Mouse (Mus musculus) cerebellum, postnatal 4 days (tissue): ENCODE measurements at regions not wholly inside any gene's neighbourhood (a gene's known extent, or its start where the extent isn't known, plus 50 kb on each side); places are given as distances from the start of the nearest gene placed in this dataset.

ENCODE experiments used
- DNase-seq, 2 experiments: peaks; one replicate each; pipeline ENCODE4 v3.0.0; 2022; ENCODE audit warnings: low spot score in 2 of 2, mixed read lengths in 1 of 2

DNA sequence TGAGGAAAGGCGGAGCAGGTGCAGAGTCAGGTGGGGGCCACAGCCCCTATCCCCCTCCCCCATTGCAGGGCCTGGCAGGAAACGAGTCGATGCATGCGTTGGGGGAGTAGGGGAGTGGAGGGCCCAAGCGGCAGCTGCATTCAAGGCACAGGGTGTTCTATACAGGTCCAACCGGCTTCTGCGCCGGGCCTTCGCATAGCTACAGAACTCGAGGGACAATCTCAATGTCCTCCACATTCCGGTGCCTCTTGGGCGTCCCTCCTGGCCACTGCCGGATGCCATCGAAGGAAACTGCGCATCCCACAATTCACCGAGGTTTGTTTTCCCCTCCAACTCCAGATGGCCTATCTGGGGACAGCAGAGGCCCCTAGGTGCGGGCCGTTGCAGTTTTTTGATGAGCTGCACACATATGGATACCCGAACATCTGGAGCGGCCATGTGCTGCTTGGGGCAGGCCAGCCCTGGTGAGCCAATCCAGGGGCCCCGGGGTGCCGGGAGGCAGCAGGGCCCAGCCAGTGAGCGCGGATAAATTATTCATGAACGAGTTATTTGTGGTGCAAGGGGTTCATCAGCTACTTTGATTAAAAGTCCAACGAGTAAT, 137.5 kb downstream of the Tle3 start:
- DNase-seq = peak in 1 of 2 experiments; percentile 18

DNA sequence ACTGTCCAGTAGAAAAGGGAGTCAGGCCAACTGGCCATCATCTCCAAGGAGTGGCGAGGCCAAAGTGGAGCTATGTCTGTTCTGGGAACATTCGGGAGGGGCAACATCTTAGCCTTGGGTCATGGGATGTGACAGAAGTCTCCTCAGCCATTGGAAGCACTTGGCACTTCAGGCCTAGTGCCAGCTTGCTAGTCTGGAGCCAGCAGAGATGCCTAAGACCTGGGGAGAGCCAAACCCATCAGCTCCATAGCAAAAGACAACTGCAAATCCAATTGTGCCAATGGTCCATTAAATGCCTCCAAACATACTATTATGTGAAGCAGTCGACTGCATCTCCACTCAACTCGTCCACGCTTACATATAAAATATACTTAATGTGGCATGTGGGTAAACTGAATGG, 136.9 kb downstream of the Tle3 start:
- no peak for DNase-seq

DNA sequence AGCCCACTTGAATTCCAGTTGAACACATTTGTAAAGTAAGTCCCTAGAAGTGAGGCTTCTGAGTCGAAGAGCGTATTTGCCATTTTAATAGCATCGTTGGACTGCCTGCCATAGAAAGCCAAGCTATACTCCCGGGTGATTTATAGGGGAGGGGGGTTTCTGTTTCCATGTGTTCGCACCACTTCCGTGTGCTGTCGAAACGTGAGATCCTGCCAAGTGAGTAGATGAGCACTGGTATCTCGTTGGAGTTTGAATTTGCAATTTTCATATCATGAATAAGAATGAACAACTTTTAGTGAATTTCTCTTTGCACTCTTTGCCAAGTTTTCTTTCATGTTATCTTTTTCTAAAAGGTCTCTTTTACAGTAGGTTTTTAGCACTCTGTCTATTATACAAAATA, 128.7 kb downstream of the Tle3 start:
- no peak for DNase-seq

DNA sequence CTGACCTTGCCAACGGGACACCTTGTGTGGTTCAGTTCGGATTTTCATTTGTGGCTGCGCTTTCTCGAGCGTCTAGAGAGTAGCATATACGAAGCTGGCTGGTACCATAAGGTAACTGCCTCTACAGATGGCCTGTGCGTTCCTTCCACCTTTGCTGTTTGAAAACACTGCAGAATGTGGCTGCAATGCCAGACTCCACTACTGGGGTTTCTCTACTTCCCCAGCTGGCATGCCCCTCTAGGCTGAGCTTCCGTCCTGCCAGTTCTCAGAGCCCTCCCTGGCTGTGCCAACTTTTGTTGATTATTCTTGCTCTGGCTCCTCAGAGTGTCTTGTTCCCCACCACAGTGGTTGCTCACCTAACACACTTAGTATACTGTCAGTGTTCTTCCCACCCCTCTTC, 120.7 kb downstream of the Tle3 start:
- no peak for DNase-seq

DNA sequence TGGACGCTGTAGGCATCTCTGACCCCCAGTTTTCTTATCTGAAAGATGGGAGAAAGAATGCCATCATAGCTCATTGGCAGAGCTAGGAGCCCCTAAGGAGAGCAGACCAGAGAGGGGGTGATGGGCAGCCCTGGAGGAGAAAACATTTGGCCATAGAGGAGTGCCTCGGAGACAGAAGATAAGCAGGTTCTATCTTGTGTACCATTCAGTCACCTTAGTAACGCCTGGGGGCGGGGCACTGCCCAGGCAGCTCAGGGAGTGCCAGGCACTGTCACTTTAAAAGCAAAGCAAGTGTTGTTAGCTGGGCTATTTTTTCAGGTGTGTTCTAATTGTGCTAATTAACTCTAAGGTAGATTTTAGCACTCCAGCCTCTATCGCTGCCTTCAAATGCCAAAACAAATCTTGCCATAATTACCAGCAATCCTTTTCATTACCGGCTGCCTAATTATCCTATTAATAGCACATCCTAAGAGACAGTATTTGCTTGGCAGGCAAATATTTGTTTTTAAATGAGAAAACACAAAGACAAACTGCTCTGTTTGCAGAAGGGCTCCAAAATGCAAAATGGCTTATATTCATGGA, 119.1 kb downstream of the Tle3 start:
- DNase-seq = no peak

DNA sequence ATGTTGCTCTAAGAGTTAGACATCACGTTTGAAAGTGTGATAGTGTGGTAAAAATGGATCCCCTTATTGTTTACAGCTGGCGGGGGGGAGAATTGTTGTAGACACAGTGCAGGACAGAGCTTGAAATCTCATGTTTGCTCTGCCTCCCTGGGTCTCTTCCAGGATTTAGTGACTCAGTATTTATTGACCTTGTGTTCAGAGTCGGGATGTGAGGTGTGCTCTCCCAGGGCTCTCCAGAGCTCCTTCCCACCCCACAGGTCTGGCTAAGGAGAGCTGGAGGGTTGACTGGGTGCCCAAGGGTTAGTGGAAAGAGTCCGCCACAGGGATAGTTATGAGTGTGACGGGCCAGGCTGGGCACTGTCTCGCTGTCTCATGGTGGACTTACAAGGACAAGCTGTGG, 117.8 kb downstream of the Tle3 start:
- no peak for DNase-seq

DNA sequence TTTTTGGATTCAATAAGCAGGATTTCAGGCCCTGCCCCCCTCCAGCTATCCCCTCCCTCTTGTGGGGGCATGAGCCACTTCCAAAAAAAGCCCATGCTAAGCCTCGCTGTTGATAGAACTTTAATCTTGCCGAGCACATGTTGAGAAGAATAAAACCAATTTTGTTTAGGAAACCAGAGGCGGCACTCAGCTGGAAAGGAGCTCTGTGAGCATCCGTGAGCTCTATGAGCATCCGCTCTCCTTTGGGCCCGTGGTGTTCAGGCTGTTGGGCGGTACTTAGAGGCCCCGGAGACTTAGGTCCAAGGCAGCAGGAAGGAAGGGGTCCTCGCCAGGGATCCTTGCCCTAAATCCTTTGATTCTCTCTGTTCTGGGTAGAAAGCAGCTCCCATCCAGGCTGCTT, 117.0 kb downstream of the Tle3 start:
- no peak for DNase-seq

DNA sequence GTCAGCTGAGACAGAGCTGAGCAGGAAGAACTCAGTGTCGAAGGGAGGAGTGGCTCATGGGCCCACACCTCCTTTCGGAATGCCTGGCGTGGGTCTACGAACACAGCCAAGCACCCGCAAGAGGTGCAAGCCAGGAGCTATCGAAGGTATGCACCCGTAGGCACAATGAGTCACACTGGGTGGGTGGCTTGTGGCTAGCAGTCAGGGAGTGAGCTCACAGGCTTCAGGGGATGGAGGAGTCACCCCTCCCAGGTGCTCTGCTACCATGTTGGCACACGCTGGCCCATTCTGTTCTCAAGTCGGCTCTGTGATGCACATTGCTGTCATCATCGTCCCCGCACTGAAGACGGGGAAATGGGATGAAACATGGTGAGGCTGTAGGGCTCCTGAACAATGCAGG, 115.7 kb downstream of the Tle3 start:
- no peak for DNase-seq

DNA sequence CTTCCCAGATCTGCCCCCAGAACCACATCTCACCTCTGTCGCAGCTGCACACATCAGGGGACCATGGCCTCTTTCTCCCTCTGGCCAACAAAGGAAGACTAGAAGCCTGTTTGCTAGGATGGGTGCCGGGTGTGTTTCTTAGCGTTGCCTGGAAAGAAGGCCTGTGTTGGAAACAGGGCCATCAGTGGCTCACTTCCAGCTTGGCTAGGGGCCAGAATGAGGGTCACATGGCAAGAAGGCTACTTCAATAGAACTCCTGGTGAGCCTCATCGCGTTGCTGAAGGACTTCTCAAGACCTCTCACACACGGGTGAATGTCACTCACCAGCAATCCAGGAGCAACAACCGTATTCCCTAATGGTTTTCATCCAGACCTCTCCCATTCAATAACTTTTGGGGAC, 115.0 kb downstream of the Tle3 start:
- peak in 1 of 2 experiments; percentile 67 for DNase-seq

DNA sequence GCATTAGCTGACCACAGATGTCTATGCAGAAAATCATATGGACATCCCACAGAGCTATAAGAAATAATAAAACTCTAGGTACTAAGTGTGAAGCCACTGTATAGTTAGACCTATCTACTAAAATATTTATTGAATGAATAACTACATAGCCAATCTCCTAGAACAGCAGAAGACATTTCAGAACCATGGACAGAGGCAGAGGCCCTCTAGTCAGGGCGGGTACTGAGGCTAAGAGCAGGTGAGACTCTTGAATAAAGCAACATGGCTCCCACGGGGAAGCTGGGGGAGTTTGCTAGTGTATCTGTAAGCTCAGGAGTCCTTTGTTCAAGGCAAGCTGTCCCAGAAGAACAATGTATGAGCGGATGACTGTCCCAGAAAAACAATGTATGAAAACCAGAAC, 112.2 kb downstream of the Tle3 start:
- DNase-seq = no peak

DNA sequence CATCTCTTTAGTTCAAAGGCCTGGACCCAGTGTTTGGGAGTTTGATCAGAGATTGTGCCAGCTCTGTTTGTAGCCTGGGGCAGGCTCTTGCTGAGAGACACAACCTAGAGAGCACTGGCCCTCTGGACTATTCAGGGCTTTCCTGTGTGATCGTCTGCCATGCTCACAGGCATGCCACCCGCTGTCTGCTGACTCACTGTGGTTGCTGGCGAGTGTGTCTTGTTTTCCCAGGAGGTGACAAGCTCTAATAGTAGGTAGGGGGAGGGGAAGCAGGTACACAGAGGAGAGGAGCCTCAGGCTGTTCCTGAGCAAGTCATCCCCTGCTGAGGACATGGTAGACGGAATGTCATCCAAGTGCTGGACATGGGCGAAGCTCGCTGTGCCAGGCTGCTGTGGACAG, 107.5 kb downstream of the Tle3 start:
- no peak for DNase-seq

DNA sequence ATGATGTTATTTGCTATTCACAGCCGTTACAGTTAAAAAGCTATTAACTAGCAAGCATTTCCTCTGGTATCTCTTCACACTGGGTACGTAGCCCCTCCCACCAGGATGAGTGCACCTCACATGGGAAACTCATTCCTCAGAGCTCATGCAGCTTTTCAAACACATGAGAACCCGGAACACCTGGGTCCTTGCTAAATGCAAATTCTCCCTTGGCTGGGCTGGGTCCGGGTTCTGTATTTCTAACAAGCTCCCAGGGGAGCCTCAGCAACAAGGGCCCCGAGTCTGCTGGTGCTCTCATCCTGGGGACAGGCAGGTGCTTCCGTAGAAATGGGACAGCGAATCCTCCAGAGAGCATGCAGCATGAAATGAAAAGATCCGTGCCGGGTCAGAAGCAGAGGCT, 106.7 kb downstream of the Tle3 start:
- DNase-seq = no peak

DNA sequence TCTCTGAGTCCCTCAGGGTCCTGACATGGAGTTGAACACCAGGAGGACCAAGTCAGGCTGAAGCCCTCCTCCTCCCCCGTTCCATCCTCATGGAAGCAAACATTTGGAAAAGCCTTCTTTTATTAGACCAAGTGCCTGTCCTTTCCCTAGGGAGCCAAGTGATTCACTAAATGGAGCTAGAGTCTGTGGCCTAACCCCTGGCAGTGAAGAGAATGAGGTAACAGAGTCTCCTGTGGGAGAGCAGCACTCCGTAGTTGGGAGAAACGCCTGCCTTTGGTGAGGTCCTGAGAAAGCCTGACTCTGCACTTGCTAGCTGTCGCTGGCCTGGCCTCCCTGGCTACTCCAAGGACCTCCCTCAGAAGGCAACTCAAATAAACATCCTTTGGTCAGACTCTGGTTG, 104.2 kb downstream of the Tle3 start:
- DNase-seq = no peak

DNA sequence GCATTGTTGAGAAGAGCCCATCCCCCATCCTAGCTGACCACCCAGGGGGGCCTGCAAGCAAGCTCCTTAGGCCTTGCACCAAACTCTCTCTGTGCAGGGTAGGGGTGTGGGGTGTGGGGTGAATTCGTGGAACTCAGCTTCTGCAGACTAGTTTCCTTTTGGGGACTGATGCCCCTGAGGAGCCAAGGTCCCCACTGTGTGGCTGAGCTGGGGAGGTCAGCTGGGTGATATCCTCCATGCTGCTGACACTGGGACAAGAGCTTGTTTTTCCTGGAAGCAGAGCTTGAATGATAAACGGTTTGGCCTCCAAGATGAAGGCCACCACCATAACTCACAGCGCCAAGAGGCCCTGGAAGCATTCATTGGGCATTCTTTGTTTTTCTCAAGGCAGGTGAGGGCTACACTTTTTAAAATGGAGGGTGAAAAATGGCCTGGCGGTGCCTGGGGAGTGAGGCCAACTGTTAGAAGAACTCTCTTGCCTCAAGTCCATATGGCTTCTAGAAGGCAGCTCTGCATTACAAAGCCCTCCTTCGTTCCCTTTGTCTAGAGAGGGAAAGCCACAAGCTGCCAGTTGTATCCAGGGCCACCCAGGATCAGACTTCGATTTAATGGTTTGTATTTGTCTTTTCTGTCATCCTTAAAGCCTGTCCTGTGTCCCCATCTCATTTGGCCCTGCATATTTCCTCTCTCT, 98.8 kb downstream of the Tle3 start:
- no peak for DNase-seq

DNA sequence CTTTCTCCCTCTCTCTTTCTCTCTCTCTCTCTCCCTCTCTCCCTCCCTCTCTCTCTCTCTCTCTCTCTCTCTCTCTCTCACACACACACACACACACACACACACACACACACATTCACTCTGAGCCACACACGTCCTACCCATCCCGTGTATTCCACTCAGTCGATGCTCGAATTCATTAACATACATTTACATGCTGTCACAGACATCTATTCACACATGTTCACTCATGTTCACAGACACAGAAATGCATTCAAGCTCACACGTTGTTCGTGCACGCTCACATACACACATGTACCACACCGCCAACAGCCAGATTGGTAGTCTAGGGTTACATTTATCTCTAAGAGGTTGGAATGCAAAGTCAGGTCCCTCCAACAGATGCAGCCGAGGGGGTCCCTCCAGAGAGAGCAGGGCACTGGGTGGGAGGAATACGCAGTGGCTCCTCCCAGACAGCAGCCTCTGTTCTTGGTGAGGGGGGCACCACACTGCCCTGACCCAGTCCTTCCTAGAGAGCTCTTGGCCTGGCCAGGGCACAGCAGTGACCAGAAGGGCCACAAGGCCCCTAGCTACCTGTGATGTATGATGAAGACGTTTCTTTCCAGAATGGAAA, 96.8 kb downstream of the Tle3 start:
- DNase-seq = no peak

DNA sequence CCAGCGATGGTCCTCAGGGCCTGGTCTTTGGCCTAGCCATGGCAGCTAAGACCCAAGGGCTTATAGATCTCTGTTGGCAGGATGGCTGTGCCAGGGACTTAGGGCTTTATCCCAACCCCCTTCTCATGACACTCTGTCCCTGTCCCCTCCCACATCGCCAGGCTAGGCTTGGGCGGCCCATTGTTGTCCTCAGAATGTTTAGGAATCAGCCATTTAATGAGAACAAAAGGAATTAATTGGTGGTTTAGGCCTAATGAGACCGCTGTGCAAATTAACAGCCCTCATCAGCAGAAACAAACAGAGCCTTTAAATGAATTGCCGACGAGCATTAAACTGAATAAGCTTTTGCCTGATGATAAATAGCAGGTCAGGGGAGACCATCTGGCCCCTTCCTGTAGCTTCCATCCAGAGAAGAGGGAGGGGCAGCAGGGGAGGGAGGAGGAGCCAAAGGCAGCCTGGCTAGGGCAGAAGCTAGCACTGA, 96.2 kb downstream of the Tle3 start:
- DNase-seq = peak in 1 of 2 experiments; percentile 57
